Mouse (Mus musculus) lung, adult 2 months (tissue): ENCODE results near the gene Itgae. TPM values are rescaled to one million over a fixed set of nuclear protein-coding genes. Genes with fewer than 3 reads are reported as not detected.
A peak's percentile ranks its signal among the peaks of the same experiment; 100 is the strongest.

Experiments used
- DNase-seq: peaks from one replicate; pipeline ENCODE4 v3.0.0; 2022
- H3K4me1 ChIP-seq: fragments of 200-500 bp; 2 replicates; pipeline ENCODE4 v1.6.1; 2011; ENCODE audit warnings: low read length; ENCODE audit not compliant: control insufficient read depth, insufficient read depth
- H3K4me3 ChIP-seq: fragments of 200-500 bp; replicated peaks from 2 replicates; pipeline ENCODE3; 2011; ENCODE audit warnings: low read depth, mild to moderate bottlenecking, control low read depth, low read length; ENCODE audit errors: extremely low read depth
- CTCF ChIP-seq: fragments of 200-500 bp; IDR thresholded peaks from 2 replicates; pipeline ENCODE4 v1.5.1; 2011; ENCODE audit warnings: mild to moderate bottlenecking, low read length, control low read depth; ENCODE audit not compliant: insufficient read depth
- POLR2A ChIP-seq: fragments of 200-500 bp; IDR thresholded peaks from 2 replicates; pipeline ENCODE4 v1.6.1; 2011; ENCODE audit warnings: low read depth, mild to moderate bottlenecking, control low read depth, low read length, borderline replicate concordance; ENCODE audit errors: extremely low read depth
- WGBS: fragments of 180-500 bp; shearing (Covaris S2); methylation state at CpG from one replicate; pipeline ENCODE4 v1.1.7; 2018; 5-methylcytosine and 5-hydroxymethylcytosine counted together
- polyA plus RNA-seq: library from polyadenylated mRNA; depleted of rRNA; stranded (reverse); fragments of >200 nt; gene quantifications from 2 replicates; pipeline ENCODE4 v1.2.3, GENCODE M21; 2012

Itgae gene
- polyA plus RNA-seq, 1 experiment, result 3.8 TPM

DNA sequence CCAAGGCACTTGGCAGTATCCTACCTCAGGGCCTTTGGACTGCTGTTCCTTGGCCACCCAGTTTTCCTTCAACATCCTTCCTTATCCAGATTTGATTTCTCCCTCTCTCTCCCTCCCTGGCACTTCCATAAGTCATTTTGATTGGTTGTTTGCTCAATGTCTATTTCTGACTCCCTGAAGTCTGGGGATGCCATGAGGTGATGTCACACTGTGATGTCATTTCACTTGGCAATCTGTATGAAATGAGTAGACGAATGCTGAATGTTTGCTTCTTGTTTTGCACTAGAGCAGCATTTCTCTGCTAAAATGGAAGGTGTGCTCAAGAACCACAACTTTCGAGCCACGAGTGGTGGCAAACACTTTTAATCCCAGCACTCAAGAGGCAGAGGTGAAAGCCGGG is 71.2 kb downstream of the Itgae start:
- 67% methylated on average over 4 of the region's 4 CpGs for WGBS
- no peak for DNase-seq
- Histone ChIP-seq H3K4me1 (no peaks in the 10 kb centered on the region; the same call in 1 of the 2 replicates), H3K4me3 (no peak overlapping the region)
- no peak for TF ChIP-seq CTCF
- TF ChIP-seq POLR2A, result no peak

DNA sequence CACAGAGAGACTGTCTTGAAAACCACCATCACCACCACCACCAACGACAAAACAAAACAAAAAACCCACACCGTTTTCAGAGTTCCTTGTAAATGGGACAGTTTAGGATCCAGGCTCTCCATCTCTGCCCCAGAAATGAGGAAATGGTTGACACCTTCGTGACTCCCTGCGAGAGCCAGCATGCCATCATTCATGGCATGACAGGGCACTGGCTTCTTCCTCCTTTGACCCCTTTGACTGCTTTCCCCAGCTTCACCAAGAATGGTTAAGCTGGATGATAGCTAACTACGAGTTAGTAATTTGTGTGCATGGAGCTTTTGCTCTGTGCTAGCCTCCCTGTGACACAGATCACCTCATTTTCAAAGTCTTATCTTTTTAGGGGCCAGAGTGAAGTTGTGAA is 71.9 kb downstream of the Itgae start:
- Histone ChIP-seq H3K4me1 (no peaks in the 10 kb centered on the region; the same call in 1 of the 2 replicates), H3K4me3 (no peak overlapping the region)
- TF ChIP-seq CTCF (no peak), POLR2A (no peak)
- WGBS, result 44% methylated on average over 5 of the region's 5 CpGs
- DNase-seq, result no peak

DNA sequence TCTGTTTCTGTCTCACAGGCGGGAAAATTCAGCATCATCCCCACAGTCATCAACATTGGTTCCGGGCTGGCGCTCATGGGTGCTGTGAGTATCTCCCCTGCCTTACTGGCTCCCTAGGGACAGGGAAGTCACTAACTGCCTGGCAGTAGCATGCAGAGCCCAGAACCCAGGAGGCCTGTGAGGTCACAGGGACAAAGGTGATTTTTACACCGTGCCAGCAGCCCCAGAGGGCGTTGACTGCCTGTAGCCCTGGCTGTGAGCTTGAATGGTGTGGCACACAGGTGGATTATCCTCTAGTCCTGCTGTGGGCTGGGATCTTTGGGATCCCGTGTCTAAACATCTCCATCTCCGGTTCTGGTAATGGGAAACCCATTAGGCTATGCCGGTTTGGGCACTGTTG is 77.7 kb downstream of the Itgae start:
- no peak for TF ChIP-seq CTCF
- TF ChIP-seq POLR2A, result no peak
- Histone ChIP-seq H3K4me1 (peaks cover 11% of the 10 kb centered on the region; the same call in 1 of the 2 replicates), H3K4me3 (no peak overlapping the region)
- 82% methylated on average over 8 of the region's 8 CpGs for WGBS
- DNase-seq, result no peak

- Histone ChIP-seq H3K4me1 (peaks cover 11% of the 10 kb centered on the region; the same call in 1 of the 2 replicates), H3K4me3 (no peak overlapping the region)
- TF ChIP-seq CTCF (no peak), POLR2A (no peak)
- DNase-seq, result no peak
- WGBS, result 63% methylated on average over 6 of the region's 6 CpGs
Measured at GRCm38 (mm10) chr11:73168576-73168975, 78.2 kb downstream of the Itgae start.

DNA sequence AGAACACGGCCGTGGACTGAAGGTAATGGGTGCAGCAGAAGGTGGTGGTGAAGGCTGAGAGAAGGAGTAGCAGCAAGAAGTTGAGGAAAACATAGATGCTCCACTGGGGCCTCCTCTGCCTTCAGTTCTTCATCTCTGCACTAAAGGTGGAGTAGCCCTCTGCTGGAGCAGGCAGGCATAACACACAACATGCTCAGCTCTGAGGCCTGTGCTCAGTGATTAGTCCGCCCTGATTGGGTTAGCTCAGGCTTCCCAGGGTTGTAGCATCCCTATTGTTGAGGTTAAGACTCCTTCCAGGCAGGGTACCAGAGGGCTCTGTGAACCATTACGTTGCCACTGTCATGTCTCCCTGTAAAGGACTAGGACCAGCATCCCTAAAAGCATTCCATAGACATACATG is 78.8 kb downstream of the Itgae start:
- Histone ChIP-seq H3K4me1 (peaks cover 11% of the 10 kb centered on the region; the same call in 1 of the 2 replicates), H3K4me3 (no peak overlapping the region)
- peak; percentile 56 for DNase-seq
- 55% methylated on average over 4 of the region's 4 CpGs for WGBS
- no peak for TF ChIP-seq POLR2A
- TF ChIP-seq CTCF, result peak; percentile 78

- peak; percentile 77 for DNase-seq
- WGBS, result 18% methylated on average over 5 of the region's 5 CpGs
Measured at GRCm38 (mm10) chr11:73172186-73172585, 81.8 kb downstream of the Itgae start.

GRCm38 (mm10) chr11:73175612-73176011 is 85.2 kb downstream of the Itgae start:
- DNase-seq, result peak; percentile 62
- TF ChIP-seq CTCF (no peak), POLR2A (no peak)
- Histone ChIP-seq H3K4me3 (peak overlapping the region; percentile 90), H3K4me1 (peaks cover 24% of the 10 kb centered on the region; the same call in 1 of the 2 replicates)
- 36% methylated on average over 8 of the region's 8 CpGs for WGBS

More at GRCm38 (mm10) chr11:73172186-73172585, 81.8 kb downstream of the Itgae start:
- Histone ChIP-seq H3K4me1 (peaks cover 13% of the 10 kb centered on the region; the same call in 1 of the 2 replicates), H3K4me3 (no peak overlapping the region)
- TF ChIP-seq CTCF (no peak), POLR2A (peak; percentile 47; the same call in 1 of the 2 replicates)

GRCm38 (mm10) chr11:73176186-73176585 is 85.8 kb downstream of the Itgae start:
- under 1% methylated on average over 15 of the region's 15 CpGs for WGBS
- H3K4me3 ChIP-seq, result peak overlapping the region; percentile 90
- no peak for DNase-seq
- TF ChIP-seq POLR2A, result no peak
- TF ChIP-seq CTCF, result no peak
- H3K4me1 ChIP-seq, result peaks cover 24% of the 10 kb centered on the region; the same call in 1 of the 2 replicates

- WGBS, result under 1% methylated on average over 81 of the region's 81 CpGs
- TF ChIP-seq CTCF, result no peak
- peak; percentile 78 for TF ChIP-seq POLR2A
- Histone ChIP-seq H3K4me1 (peaks cover 21% of the 10 kb centered on the region; the same call in 1 of the 2 replicates), H3K4me3 (peak within 1 kb of the TSS; percentile 90)
- DNase-seq, result peak; percentile 93
Measured at GRCm38 (mm10) chr11:73176608-73177508, 86.5 kb downstream of the Itgae start, which contains the start of the genes Emc6 and Tax1bp3. Emc6 (minus strand) TSS chr11:73177037. Tax1bp3 (plus strand) TSS chr11:73177083.

GRCm38 (mm10) chr11:73177509-73177875 is 87.1 kb downstream of the Itgae start:
- WGBS, result under 1% methylated on average over 28 of the region's 28 CpGs
- peak overlapping the region; percentile 88 for H3K4me3 ChIP-seq
- peak; percentile 78 for DNase-seq
- TF ChIP-seq CTCF (no peak), POLR2A (peak; percentile 51; the same call in 1 of the 2 replicates)
- peaks cover 15% of the 10 kb centered on the region; the same call in 1 of the 2 replicates for H3K4me1 ChIP-seq
